Mouse (Mus musculus) bone marrow, adult 2 months (tissue): ENCODE data around the gene Grm8.

Source experiments
- CTCF ChIP-seq: fragments of 200-500 bp; IDR thresholded peaks from 2 replicates; pipeline ENCODE4 v1.5.1; 2011; ENCODE audit warnings: low read length, control low read depth; ENCODE audit not compliant: control insufficient read depth, insufficient read depth
- POLR2A ChIP-seq: fragments of 200-500 bp; IDR thresholded peaks from 2 replicates; pipeline ENCODE4 v1.6.1; 2011; ENCODE audit warnings: low read depth, mild to moderate bottlenecking, control low read depth, low read length, borderline replicate concordance; ENCODE audit not compliant: control insufficient read depth

DNA sequence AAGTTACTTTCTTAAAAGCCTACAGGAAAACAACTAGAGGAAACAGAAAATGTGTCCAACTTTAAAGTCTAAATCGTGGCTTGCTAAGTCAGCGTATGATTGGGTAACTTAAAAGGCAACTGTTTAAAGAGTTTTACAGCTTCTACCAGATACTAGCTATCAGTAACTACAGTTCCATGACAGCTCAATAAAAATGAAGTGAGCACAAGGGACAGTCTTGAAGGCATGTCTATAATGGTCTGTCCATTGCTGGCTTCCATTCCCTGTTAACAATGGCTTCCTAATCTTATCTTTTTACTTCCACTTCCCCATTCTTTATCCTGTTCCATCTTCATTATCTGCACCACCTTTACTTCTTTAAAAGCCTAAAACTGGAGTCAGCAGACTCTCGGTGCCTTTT is 353.6 kb downstream of the Grm8 start:
- TF ChIP-seq CTCF (no peak), POLR2A (no peak)
